Mouse (Mus musculus) embryonic facial prominence, embryonic 11.5 days (tissue): ENCODE results near the gene Otulinl. TPM values are rescaled to one million over a fixed set of nuclear protein-coding genes. Genes with fewer than 3 reads are reported as not detected.

ENCODE experiments used
- ATAC-seq: fragments of 200-750 bp; cut with Nextera tagmentation; replicated peaks from 2 replicates; pipeline ENCODE4 v1.8.0; 2017; ENCODE audit warnings: low read depth; ENCODE audit not compliant: insufficient number of reproducible peaks, low FRiP score, low TSS enrichment
- DNase-seq: peaks from one replicate; pipeline ENCODE4 v3.0.0-alpha.2; 2015; ENCODE audit warnings: low spot score
- H3K27ac ChIP-seq: fragments of 300-500 bp; sonication (generic); replicated peaks from 2 replicates; pipeline ENCODE4 v1.5.1; 2014; ENCODE audit warnings: mild to moderate bottlenecking, low read depth, low read length, control low read depth
- H3K27me3 ChIP-seq: fragments of 300-500 bp; sonication (generic); 2 replicates; pipeline ENCODE4 v1.6.1; 2014; ENCODE audit warnings: mild to moderate bottlenecking, low read length, moderate library complexity, mixed read lengths; ENCODE audit not compliant: control insufficient read depth, insufficient read depth
- H3K36me3 ChIP-seq: fragments of 300-500 bp; sonication (generic); replicated peaks from 2 replicates; pipeline ENCODE4 v1.6.1; 2014; ENCODE audit warnings: low read depth, mild to moderate bottlenecking, low read length, moderate library complexity, mixed read lengths; ENCODE audit not compliant: control insufficient read depth, insufficient read depth
- H3K4me1 ChIP-seq: fragments of 300-500 bp; sonication (generic); 2 replicates; pipeline ENCODE4 v1.6.1; 2014; ENCODE audit warnings: low read length, mixed read lengths; ENCODE audit not compliant: control insufficient read depth, insufficient read depth
- H3K4me2 ChIP-seq: fragments of 300-500 bp; sonication (generic); 2 replicates; pipeline ENCODE4 v1.6.1; 2014; ENCODE audit warnings: low read depth, mild to moderate bottlenecking, control low read depth, low read length, moderate library complexity
- H3K4me3 ChIP-seq: fragments of 300-500 bp; sonication (generic); 2 replicates; pipeline ENCODE4 v1.5.1; 2014; ENCODE audit warnings: low read depth, low read length, control low read depth
- H3K9ac ChIP-seq: fragments of 300-500 bp; sonication (generic); replicated peaks from 2 replicates; pipeline ENCODE4 v1.6.1; 2014; ENCODE audit warnings: mild to moderate bottlenecking, control low read depth, low read length
- H3K9me3 ChIP-seq: fragments of 300-500 bp; sonication (generic); replicated peaks from 2 replicates; pipeline ENCODE4 v1.6.1; 2016; ENCODE audit warnings: mild to moderate bottlenecking, low read length, inconsistent platforms, mixed read lengths; ENCODE audit not compliant: control insufficient read depth
- WGBS: fragments of 180-500 bp; shearing (Covaris S2); extraction: QIAGEN DNeasy Blood & Tissue Kit; methylation state at CpG from one replicate; pipeline ENCODE4 v1.1.7; 2014; 5-methylcytosine and 5-hydroxymethylcytosine counted together
- polyA plus RNA-seq: library from polyadenylated mRNA; unstranded; fragments of >200 nt; fragmentation: Nextera tagmentation; extraction: Ambion mirVana; gene quantifications from 2 replicates; pipeline ENCODE4 v1.2.1, GENCODE M21; 2014

The Otulinl gene
- polyA plus RNA-seq, 1 experiment from 2014 or later: 14.9 TPM

- H3K27me3 ChIP-seq: no peaks in the 10 kb centered on the region
- no peak overlapping the region for H3K4me2 ChIP-seq
- DNase-seq (no peak), ATAC-seq (no peak)
- H3K36me3 ChIP-seq: no peaks in the 10 kb centered on the region; the same call in 1 of the 2 replicates
- 86% methylated on average over 9 of the region's 9 CpGs for WGBS
- no peak overlapping the region for H3K4me3 ChIP-seq
- H3K4me1 ChIP-seq: no peaks in the 10 kb centered on the region; the same call in 1 of the 2 replicates
- no peak overlapping the region for H3K27ac ChIP-seq
- H3K9me3 ChIP-seq: no peaks in the 10 kb centered on the region
- H3K9ac ChIP-seq: no peak overlapping the region
These were observed 53.6 kb downstream of the Otulinl start for GRCm38 (mm10) chr15:27627794-27628193.

- ATAC-seq (no peak), DNase-seq (no peak)
- Histone ChIP-seq H3K9me3 (no peaks in the 10 kb centered on the region), H3K27ac (no peak overlapping the region), H3K4me2 (no peak overlapping the region), H3K9ac (no peak overlapping the region), H3K4me1 (no peaks in the 10 kb centered on the region; the same call in 1 of the 2 replicates), H3K4me3 (no peak overlapping the region), H3K36me3 (peaks cover 2% of the 10 kb centered on the region), H3K27me3 (no peaks in the 10 kb centered on the region)
- 93% methylated on average over 1 of the region's 1 CpGs for WGBS
These were observed 55.1 kb downstream of the Otulinl start for GRCm38 (mm10) chr15:27626314-27626713.

- 92% methylated on average over 10 of the region's 10 CpGs for WGBS
- H3K9me3 ChIP-seq: no peaks in the 10 kb centered on the region
- no peaks in the 10 kb centered on the region; the same call in 1 of the 2 replicates for H3K4me1 ChIP-seq
- ATAC-seq (no peak), DNase-seq (no peak)
- no peak overlapping the region for H3K4me2 ChIP-seq
- H3K4me3 ChIP-seq: no peak overlapping the region
- H3K36me3 ChIP-seq: peaks cover 2% of the 10 kb centered on the region
- no peaks in the 10 kb centered on the region for H3K27me3 ChIP-seq
- H3K27ac ChIP-seq: no peak overlapping the region
- H3K9ac ChIP-seq: no peak overlapping the region
These were observed 55.5 kb downstream of the Otulinl start for GRCm38 (mm10) chr15:27625890-27626255.

- no peak for DNase-seq
- Histone ChIP-seq H3K27ac (no peak overlapping the region), H3K4me1 (no peaks in the 10 kb centered on the region; the same call in 1 of the 2 replicates), H3K4me3 (no peak overlapping the region), H3K4me2 (no peak overlapping the region), H3K36me3 (peaks cover 2% of the 10 kb centered on the region), H3K27me3 (no peaks in the 10 kb centered on the region), H3K9me3 (no peaks in the 10 kb centered on the region), H3K9ac (no peak overlapping the region)
- no peak for ATAC-seq
- WGBS: 92% methylated on average over 13 of the region's 13 CpGs
These were observed 56.1 kb downstream of the Otulinl start for GRCm38 (mm10) chr15:27625014-27625889.

- 92% methylated on average over 6 of the region's 6 CpGs for WGBS
- peaks cover 2% of the 10 kb centered on the region for H3K36me3 ChIP-seq
These were observed 58.1 kb downstream of the Otulinl start for GRCm38 (mm10) chr15:27623286-27623685.

GRCm38 (mm10) chr15:27620475-27621185, 60.7 kb downstream of the Otulinl start:
- DNase-seq (no peak), ATAC-seq (no peak)
- no peaks in the 10 kb centered on the region for H3K4me1 ChIP-seq
- no peak overlapping the region for H3K27ac ChIP-seq
- no peak overlapping the region for H3K9ac ChIP-seq
- no peaks in the 10 kb centered on the region for H3K27me3 ChIP-seq
- H3K4me3 ChIP-seq: no peak overlapping the region
- 87% methylated on average over 6 of the region's 6 CpGs for WGBS
- H3K4me2 ChIP-seq: no peak overlapping the region
- peaks cover 2% of the 10 kb centered on the region for H3K36me3 ChIP-seq
- H3K9me3 ChIP-seq: no peaks in the 10 kb centered on the region

More at GRCm38 (mm10) chr15:27623286-27623685, 58.1 kb downstream of the Otulinl start:
- Histone ChIP-seq H3K4me1 (no peaks in the 10 kb centered on the region), H3K27me3 (no peaks in the 10 kb centered on the region), H3K9me3 (no peaks in the 10 kb centered on the region), H3K9ac (no peak overlapping the region), H3K27ac (no peak overlapping the region), H3K4me2 (no peak overlapping the region), H3K4me3 (no peak overlapping the region)
- no peak for DNase-seq
- ATAC-seq: no peak

- no peak overlapping the region for H3K27ac ChIP-seq
- no peak overlapping the region for H3K4me2 ChIP-seq
- H3K4me3 ChIP-seq: no peak overlapping the region
- no peak overlapping the region for H3K9ac ChIP-seq
- WGBS: 88% methylated on average over 3 of the region's 3 CpGs
- H3K36me3 ChIP-seq: peaks cover 2% of the 10 kb centered on the region; the same call in 1 of the 2 replicates
- no peak for DNase-seq
- H3K27me3 ChIP-seq: no peaks in the 10 kb centered on the region
- H3K4me1 ChIP-seq: no peaks in the 10 kb centered on the region
- ATAC-seq: no peak
- no peaks in the 10 kb centered on the region for H3K9me3 ChIP-seq
These were observed 61.7 kb downstream of the Otulinl start for GRCm38 (mm10) chr15:27619683-27620082.
